Mouse (Mus musculus) intestine, postnatal 0 days (tissue): Measurements from ENCODE around the gene Wdr74. TPM values are rescaled to one million over a fixed set of nuclear protein-coding genes. Genes with fewer than 3 reads are reported as not detected.
A peak's percentile ranks its signal among the peaks of the same experiment; 100 is the strongest.

Experiments
- ATAC-seq: fragments of 200-750 bp; cut with Nextera tagmentation; 2 replicates; pipeline ENCODE4 v1.8.0; 2017; ENCODE audit warnings: mild to moderate bottlenecking, moderate TSS enrichment, moderate library complexity
- H3K27ac ChIP-seq: fragments of 300-500 bp; sonication (generic); 2 replicates; pipeline ENCODE4 v1.5.1; 2014; ENCODE audit warnings: mild to moderate bottlenecking, low read depth, low read length, moderate library complexity
- H3K27me3 ChIP-seq: fragments of 300-500 bp; sonication (generic); replicated peaks from 2 replicates; pipeline ENCODE4 v1.6.1; 2014; ENCODE audit warnings: low read length, mixed read lengths; ENCODE audit not compliant: control insufficient read depth, insufficient read depth
- H3K36me3 ChIP-seq: fragments of 300-500 bp; sonication (generic); 2 replicates; pipeline ENCODE4 v1.6.1; 2014; ENCODE audit warnings: mild to moderate bottlenecking, moderate library complexity; ENCODE audit not compliant: control insufficient read depth, insufficient read depth
- H3K4me1 ChIP-seq: fragments of 300-500 bp; sonication (generic); replicated peaks from 2 replicates; pipeline ENCODE4 v1.6.1; 2014; ENCODE audit warnings: antibody characterized with exemption, low read length, mixed read lengths; ENCODE audit not compliant: control insufficient read depth, insufficient read depth
- H3K4me2 ChIP-seq: fragments of 300-500 bp; sonication (generic); replicated peaks from 2 replicates; pipeline ENCODE4 v1.6.1; 2014; ENCODE audit warnings: low read depth, mild to moderate bottlenecking, moderate library complexity
- H3K4me3 ChIP-seq: fragments of 300-500 bp; sonication (generic); 2 replicates; pipeline ENCODE4 v1.5.1; 2014; ENCODE audit warnings: low read depth, low read length
- H3K9ac ChIP-seq: fragments of 300-500 bp; sonication (generic); 2 replicates; pipeline ENCODE4 v1.6.1; 2014; ENCODE audit warnings: mild to moderate bottlenecking, low read depth, low read length
- H3K9me3 ChIP-seq: fragments of 300-500 bp; sonication (generic); 2 replicates; pipeline ENCODE4 v1.6.1; 2016; ENCODE audit warnings: mixed run types; ENCODE audit not compliant: control insufficient read depth
- CTCF ChIP-seq: sonication (generic); IDR thresholded peaks from 2 replicates; pipeline ENCODE4 v1.5.1; 2016; ENCODE audit warnings: low read depth, mild to moderate bottlenecking, control low read depth, antibody characterized with exemption, moderate library complexity
- WGBS: fragments of 180-500 bp; shearing (Covaris S2); extraction: QIAGEN DNeasy Blood & Tissue Kit; methylation state at CpG from one replicate; pipeline ENCODE4 v1.1.7; 2014; 5-methylcytosine and 5-hydroxymethylcytosine counted together
- polyA plus RNA-seq: library from polyadenylated mRNA; unstranded; fragments of >200 nt; fragmentation: Nextera tagmentation; extraction: Ambion mirVana; gene quantifications from 2 replicates; pipeline ENCODE4 v1.2.1, GENCODE M21; 2015

Gene Wdr74
- polyA plus RNA-seq, 1 experiment from 2014 or later = 33.4 TPM

DNA sequence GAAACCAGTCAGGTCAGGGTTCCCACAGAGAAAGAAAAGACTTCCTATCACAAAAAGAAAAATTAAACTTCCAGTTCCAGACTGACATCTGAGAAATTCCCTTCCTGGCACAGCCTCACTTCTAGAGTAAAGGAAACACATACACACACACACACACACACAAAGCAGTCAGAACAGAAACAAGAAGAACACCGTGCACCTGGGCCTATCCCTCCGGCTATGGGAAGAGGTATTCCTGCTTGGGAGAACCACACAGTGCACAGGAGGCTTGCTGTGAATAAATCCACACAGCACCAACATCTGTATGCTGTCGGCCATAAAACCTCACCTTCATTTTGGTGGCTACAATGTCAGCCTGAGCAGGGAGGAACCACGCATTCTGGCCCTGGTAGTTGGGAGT, 24.1 kb upstream of the Wdr74 start:
- no peaks in the 10 kb centered on the region for H3K4me1 ChIP-seq
- H3K36me3 ChIP-seq = peaks cover 44% of the 10 kb centered on the region
- H3K9ac ChIP-seq = peak overlapping the region; percentile 90; the same call in 1 of the 2 replicates
- H3K4me2 ChIP-seq = peak overlapping the region; percentile 69
- H3K4me3 ChIP-seq = peak overlapping the region; percentile 96
- no peak for ATAC-seq
- no peaks in the 10 kb centered on the region for H3K27me3 ChIP-seq
- peak overlapping the region; percentile 35; the same call in 1 of the 2 replicates for H3K27ac ChIP-seq
- no peak for TF ChIP-seq CTCF
- WGBS = 47% methylated on average over 4 of the region's 4 CpGs
- H3K9me3 ChIP-seq = no peaks in the 10 kb centered on the region

GRCm38 (mm10) chr19:8711949-8712869, 23.4 kb upstream of the Wdr74 start:
- Histone ChIP-seq H3K9me3 (no peaks in the 10 kb centered on the region), H3K27me3 (no peaks in the 10 kb centered on the region), H3K4me3 (peak overlapping the region; percentile 96), H3K36me3 (peaks cover 37% of the 10 kb centered on the region), H3K4me1 (no peaks in the 10 kb centered on the region), H3K4me2 (peak overlapping the region; percentile 69), H3K9ac (peak overlapping the region; percentile 90), H3K27ac (peak overlapping the region; percentile 97)
- no peak for TF ChIP-seq CTCF
- ATAC-seq = no peak
- WGBS = 31% methylated on average over 10 of the region's 10 CpGs

GRCm38 (mm10) chr19:8712870-8713305, 22.7 kb upstream of the Wdr74 start:
- peak overlapping the region; percentile 97 for H3K27ac ChIP-seq
- H3K9ac ChIP-seq = peak overlapping the region; percentile 90
- peak; percentile 74 for ATAC-seq
- TF ChIP-seq CTCF = no peak
- no peaks in the 10 kb centered on the region for H3K9me3 ChIP-seq
- no peaks in the 10 kb centered on the region for H3K27me3 ChIP-seq
- peak overlapping the region; percentile 69 for H3K4me2 ChIP-seq
- under 1% methylated on average over 13 of the region's 13 CpGs for WGBS
- H3K4me1 ChIP-seq = no peaks in the 10 kb centered on the region
- H3K36me3 ChIP-seq = peaks cover 30% of the 10 kb centered on the region
- H3K4me3 ChIP-seq = peak overlapping the region; percentile 96

DNA sequence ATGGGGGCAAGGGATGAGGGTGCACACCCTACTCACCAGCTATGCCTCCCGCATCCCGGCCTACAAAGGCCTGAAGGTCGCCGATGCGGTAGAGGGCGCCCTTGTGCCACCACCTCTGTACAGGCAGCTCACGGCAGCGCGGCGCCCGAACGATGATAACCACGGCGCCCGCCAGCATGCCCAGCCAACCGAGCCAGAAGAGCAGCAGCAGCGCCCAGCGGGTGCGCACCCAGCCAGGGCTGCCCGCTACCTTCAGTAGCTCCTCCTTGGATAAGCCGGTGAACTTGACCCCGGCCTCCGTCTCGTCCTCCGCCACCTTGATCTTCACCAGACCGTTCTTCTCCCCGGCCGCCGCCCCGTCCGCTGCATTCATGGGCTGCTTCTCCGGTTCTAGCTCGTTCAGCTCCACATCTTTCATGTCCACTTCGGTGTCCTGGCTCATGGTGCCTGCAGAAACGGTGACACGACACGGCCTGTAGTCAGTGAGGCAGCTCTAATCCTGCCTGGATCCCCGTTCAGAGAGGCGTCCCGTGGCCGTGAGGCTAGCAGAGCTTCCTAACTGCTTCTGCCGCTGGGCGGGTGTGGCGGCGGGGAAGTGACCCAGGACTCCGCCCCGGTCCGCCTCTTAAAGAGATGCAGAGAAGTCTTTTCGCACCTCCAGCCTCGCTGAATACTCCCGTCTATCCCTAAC, 22.2 kb upstream of the Wdr74 start:
- WGBS = under 1% methylated on average over 51 of the region's 51 CpGs
- Histone ChIP-seq H3K27me3 (no peaks in the 10 kb centered on the region), H3K4me1 (no peaks in the 10 kb centered on the region), H3K36me3 (peaks cover 24% of the 10 kb centered on the region), H3K27ac (peak overlapping the region; percentile 97), H3K9ac (peak overlapping the region; percentile 90), H3K4me2 (peak overlapping the region; percentile 69), H3K9me3 (no peaks in the 10 kb centered on the region), H3K4me3 (peak overlapping the region; percentile 96)
- peak; percentile 91 for TF ChIP-seq CTCF
- ATAC-seq = peak; percentile 83

DNA sequence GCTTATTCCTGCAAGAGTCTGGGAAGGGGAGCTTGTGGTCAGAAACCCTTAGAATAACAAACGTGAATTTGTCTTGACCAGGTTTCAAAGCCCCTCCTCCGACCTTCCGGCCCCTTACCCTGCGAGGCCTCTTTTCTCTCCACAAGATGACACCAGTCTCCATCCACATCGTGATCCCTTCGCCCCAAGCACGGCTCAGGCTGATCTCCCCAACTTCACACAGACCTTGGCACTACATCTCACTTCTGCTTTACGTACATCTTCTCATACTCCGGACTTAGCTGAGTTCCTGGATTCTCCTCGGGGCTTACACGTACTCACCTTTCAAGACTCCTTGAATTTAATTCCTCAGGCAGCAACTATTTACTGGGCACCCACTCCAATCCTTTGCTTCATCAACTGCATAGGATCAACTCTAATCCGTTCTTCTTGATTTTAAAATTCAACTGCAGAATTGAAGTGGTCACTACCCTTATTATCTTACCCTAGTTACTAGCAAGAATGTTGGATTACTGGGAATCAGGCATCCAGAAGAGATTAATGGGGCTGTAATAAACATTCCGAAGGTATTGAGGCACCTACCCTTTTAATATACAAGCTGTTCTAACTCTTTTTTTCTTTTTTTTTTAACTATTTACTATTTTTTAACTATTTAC, 21.5 kb upstream of the Wdr74 start:
- peak overlapping the region; percentile 69 for H3K4me2 ChIP-seq
- H3K4me1 ChIP-seq = no peaks in the 10 kb centered on the region
- no peak for ATAC-seq
- no peaks in the 10 kb centered on the region for H3K27me3 ChIP-seq
- no peak for TF ChIP-seq CTCF
- H3K9ac ChIP-seq = peak overlapping the region; percentile 90; the same call in 1 of the 2 replicates
- H3K27ac ChIP-seq = peak overlapping the region; percentile 97
- H3K9me3 ChIP-seq = no peaks in the 10 kb centered on the region
- peaks cover 18% of the 10 kb centered on the region for H3K36me3 ChIP-seq
- WGBS = 8% methylated on average over 13 of the region's 13 CpGs
- peak overlapping the region; percentile 96 for H3K4me3 ChIP-seq
